Mouse (Mus musculus) MEL (cell line): ENCODE results near the gene Col4a3. TPM values are rescaled to one million over a fixed set of nuclear protein-coding genes. Genes with fewer than 3 reads are reported as not detected.

Experiments used
- DNase-seq: peaks from one replicate; pipeline ENCODE4 v3.0.0; 2011; ENCODE audit warnings: low read depth, low spot score
- H3K27ac ChIP-seq: 2 replicates; pipeline ENCODE4 v1.5.1; 2012; ENCODE audit warnings: low read depth, mild to moderate bottlenecking, control low read depth, low read length, moderate library complexity; ENCODE audit not compliant: control insufficient read depth
- H3K27me3 ChIP-seq, 2 experiments: fragments of 150-350 bp in 1 of 2; sonication (generic) in 1 of 2; 2 replicates each; pipeline ENCODE4 v1.6.1; 2012; ENCODE audit warnings: low read length in 2 of 2, mild to moderate bottlenecking in 2 of 2, improper control_type of control experiment in 1 of 2, moderate library complexity in 1 of 2; ENCODE audit not compliant: insufficient read depth in 2 of 2, control insufficient read depth in 1 of 2
- H3K36me3 ChIP-seq, 2 experiments: 2 replicates each; pipeline ENCODE4 v1.6.1; 2012 to 2014; ENCODE audit warnings: low read length in 2 of 2, improper control_type of control experiment in 1 of 2, inconsistent platforms in 1 of 2, mild to moderate bottlenecking in 1 of 2; ENCODE audit not compliant: insufficient read depth in 2 of 2, control insufficient read depth in 1 of 2
- H3K4me1 ChIP-seq, 2 experiments: fragments of 150-350 bp in 1 of 2; sonication (generic) in 1 of 2; 2 replicates each; pipeline ENCODE4 v1.6.1; 2012; ENCODE audit warnings: low read length in 2 of 2, improper control_type of control experiment in 1 of 2, mild to moderate bottlenecking in 1 of 2; ENCODE audit not compliant: insufficient read depth in 2 of 2, control insufficient read depth in 1 of 2
- H3K4me3 ChIP-seq, 2 experiments: fragments of 150-350 bp in 1 of 2; sonication (generic) in 1 of 2; 2 replicates each; pipeline ENCODE4 v1.5.1; 2012; ENCODE audit warnings: low read depth in 2 of 2, low read length in 2 of 2, mild to moderate bottlenecking in 2 of 2, moderate library complexity in 2 of 2, control low read depth in 1 of 2, improper control_type of control experiment in 1 of 2; ENCODE audit not compliant: control insufficient read depth in 1 of 2, insufficient read depth in 1 of 2
- H3K79me2 ChIP-seq: 2 replicates; pipeline ENCODE4 v1.6.1; 2012; ENCODE audit warnings: mild to moderate bottlenecking, low read length, moderate library complexity; ENCODE audit not compliant: control insufficient read depth, poor library complexity, insufficient read depth
- H3K9ac ChIP-seq: 2 replicates; pipeline ENCODE4 v1.6.1; 2012; ENCODE audit warnings: low read depth, mild to moderate bottlenecking, control low read depth, low read length, moderate library complexity; ENCODE audit not compliant: control insufficient read depth, poor library complexity, severe bottlenecking
- H3K9me3 ChIP-seq: fragments of 150-350 bp; sonication (generic); replicated peaks from 2 replicates; pipeline ENCODE4 v1.6.1; 2012; ENCODE audit warnings: mild to moderate bottlenecking, low read length, improper control_type of control experiment, moderate library complexity; ENCODE audit not compliant: insufficient read depth
- CHD2 ChIP-seq: IDR thresholded peaks from 2 replicates; pipeline ENCODE4 v1.6.1; 2011; ENCODE audit warnings: low read length, improper control_type of control experiment
- E2F4 ChIP-seq: IDR thresholded peaks from 2 replicates; pipeline ENCODE4 v1.6.1; 2011; ENCODE audit warnings: low read depth, low read length, improper control_type of control experiment, borderline replicate concordance
- EP300 ChIP-seq, 2 experiments: IDR thresholded peaks; 2 replicates each; pipeline ENCODE4 v1.6.1; 2011; ENCODE audit warnings: improper control_type of control experiment in 2 of 2, low read length in 2 of 2, low read depth in 1 of 2, mild to moderate bottlenecking in 1 of 2
- HCFC1 ChIP-seq: IDR thresholded peaks from 2 replicates; pipeline ENCODE4 v1.6.1; 2012; ENCODE audit warnings: low read depth, mild to moderate bottlenecking, inconsistent platforms, low read length, improper control_type of control experiment, moderate library complexity
- KAT2A ChIP-seq: conservative IDR thresholded peaks from 2 replicates; pipeline ENCODE4 v1.6.1; 2012; ENCODE audit warnings: low read depth, low read length, improper control_type of control experiment, inconsistent platforms
- MAZ ChIP-seq: IDR thresholded peaks from 2 replicates; pipeline ENCODE4 v1.6.1; 2012; ENCODE audit warnings: low read depth, mild to moderate bottlenecking, inconsistent platforms, low read length, improper control_type of control experiment
- MEF2A ChIP-seq: IDR thresholded peaks from 2 replicates; pipeline ENCODE4 v1.6.1; 2014; ENCODE audit warnings: low read depth, mild to moderate bottlenecking, inconsistent platforms, low read length, improper control_type of control experiment; ENCODE audit not compliant: poor library complexity, insufficient replicate concordance, severe bottlenecking; ENCODE audit errors: extremely low read depth
- MYC ChIP-seq: IDR thresholded peaks from 2 replicates; pipeline ENCODE4 v1.6.1; 2011; ENCODE audit warnings: low read depth, mild to moderate bottlenecking, low read length, improper control_type of control experiment, moderate library complexity
- NELFE ChIP-seq: IDR thresholded peaks from 2 replicates; pipeline ENCODE4 v1.6.1; 2011; ENCODE audit warnings: low read depth, low read length, improper control_type of control experiment
- POLR2A ChIP-seq, 2 experiments: IDR thresholded peaks; 2 replicates each; pipeline ENCODE4 v1.6.1; 2011 to 2012; ENCODE audit warnings: low read length in 2 of 2, mild to moderate bottlenecking in 2 of 2, control low read depth in 1 of 2, improper control_type of control experiment in 1 of 2, low read depth in 1 of 2, moderate library complexity in 1 of 2; ENCODE audit not compliant: control insufficient read depth in 1 of 2, insufficient read depth in 1 of 2, poor library complexity in 1 of 2
- POLR2AphosphoS2 ChIP-seq: IDR thresholded peaks from 2 replicates; pipeline ENCODE4 v1.6.1; 2011; ENCODE audit warnings: low read length, improper control_type of control experiment
- POLR2AphosphoS5 ChIP-seq: IDR thresholded peaks from 2 replicates; pipeline ENCODE4 v1.6.1; 2012; ENCODE audit warnings: low read depth, borderline replicate concordance, mild to moderate bottlenecking, inconsistent platforms, low read length, moderate library complexity, mixed read lengths
- RCOR1 ChIP-seq: IDR thresholded peaks from 2 replicates; pipeline ENCODE4 v1.6.1; 2012; ENCODE audit warnings: low read depth, mild to moderate bottlenecking, inconsistent platforms, low read length, improper control_type of control experiment
- SIN3A ChIP-seq: IDR thresholded peaks from 2 replicates; pipeline ENCODE4 v1.6.1; 2012; ENCODE audit warnings: low read length, improper control_type of control experiment, inconsistent platforms
- SMC3 ChIP-seq: IDR thresholded peaks from 2 replicates; pipeline ENCODE4 v1.6.1; 2011; ENCODE audit warnings: low read depth, low read length, improper control_type of control experiment
- TAL1 ChIP-seq: IDR thresholded peaks from 2 replicates; pipeline ENCODE4 v1.6.1; 2012; ENCODE audit warnings: mild to moderate bottlenecking, inconsistent platforms, low read length, moderate library complexity, mixed read lengths
- ZMIZ1 ChIP-seq: IDR thresholded peaks from 2 replicates; pipeline ENCODE4 v1.6.1; 2012; ENCODE audit warnings: low read depth, mild to moderate bottlenecking, inconsistent platforms, low read length, improper control_type of control experiment, moderate library complexity
- ZNF384 ChIP-seq: IDR thresholded peaks from 2 replicates; pipeline ENCODE4 v1.6.1; 2012; ENCODE audit warnings: low read depth, mild to moderate bottlenecking, inconsistent platforms, low read length, improper control_type of control experiment
- polyA plus RNA-seq, 2 experiments: library from polyadenylated mRNA; stranded (reverse) in 1 of 2; unstranded in 1 of 2; fragments of >175 nt in 1 of 2; fragments of >200 nt in 1 of 2; gene quantifications; 2 replicates each; pipeline versions ENCODE4 v1.2.1 to v1.2.4; 2012; ENCODE audit warnings: low replicate concordance in 2 of 2, low read depth in 1 of 2; ENCODE audit not compliant: insufficient read length in 2 of 2, insufficient read depth in 1 of 2, missing spikeins in 1 of 2
- total RNA-seq: library from RNA; depleted of rRNA; stranded (reverse); fragments of 300-350 nt; gene quantifications from 2 replicates; pipeline ENCODE4 v1.2.3, GENCODE M21; 2012

The Col4a3 gene
- total and polyA plus RNA-seq, 3 experiments = 0.19 to 0.47 TPM; not detected in 1

GRCm38 (mm10) chr1:82743962-82744361, 157.2 kb downstream of the Col4a3 start:
- no peak for DNase-seq
- TF ChIP-seq POLR2A (IDR thresholded peaks at IDR 0.05; ENCODE audit: control insufficient read depth in 1 of 2, insufficient read depth in 1 of 2, low read depth in 1 of 2, low read length in 2 of 2, poor library complexity in 1 of 2) = no peak
- no peak for TF ChIP-seq EP300 (IDR thresholded peaks at IDR 0.05; ENCODE audit: low read depth in 1 of 2, low read length in 2 of 2)
- TF ChIP-seq ZMIZ1 = no peak
- no peak for TF ChIP-seq HCFC1
- no peak for TF ChIP-seq MEF2A
- no peak for TF ChIP-seq MAZ
- TF ChIP-seq KAT2A = no peak
- TF ChIP-seq NELFE = no peak
- TF ChIP-seq RCOR1 = no peak
- H3K4me1 ChIP-seq = peaks cover 0 to 9% of the 10 kb centered on the region in 2 experiments; a peak in 3 of 4 replicates
- H3K9me3 ChIP-seq = no peaks in the 10 kb centered on the region
- no peak overlapping the region for H3K4me3 ChIP-seq
- H3K27ac ChIP-seq = no peak overlapping the region
- peaks cover 3 to 17% of the 10 kb centered on the region in 2 experiments for H3K36me3 ChIP-seq
- H3K27me3 ChIP-seq = no peaks in the 10 kb centered on the region
- no peaks in the 10 kb centered on the region for H3K79me2 ChIP-seq
- no peak overlapping the region for H3K9ac ChIP-seq

DNA sequence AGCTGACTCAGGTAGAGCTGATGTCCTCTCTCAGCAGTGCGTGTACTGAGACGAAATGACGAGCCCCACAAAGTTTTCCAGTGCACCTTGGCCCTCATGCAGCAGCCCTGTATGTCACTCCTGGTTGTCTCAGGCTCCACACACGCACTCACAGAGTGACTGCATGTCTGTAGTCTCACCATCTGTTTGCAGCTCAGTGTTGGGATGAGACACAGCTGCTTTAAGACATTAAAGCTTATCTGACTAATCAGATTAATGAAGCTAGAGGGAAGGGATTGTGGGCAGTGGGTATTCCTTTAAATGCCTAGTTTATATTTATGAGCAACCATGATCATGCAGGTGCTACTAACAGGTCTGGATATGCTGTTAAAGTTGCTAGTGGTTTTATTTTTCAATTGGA, 159.7 kb downstream of the Col4a3 start:
- Histone ChIP-seq H3K27me3 (no peaks in the 10 kb centered on the region), H3K79me2 (no peaks in the 10 kb centered on the region), H3K9me3 (no peaks in the 10 kb centered on the region), H3K4me1 (peaks cover 0 to 9% of the 10 kb centered on the region in 2 experiments; a peak in 3 of 4 replicates), H3K36me3 (peaks cover 3 to 9% of the 10 kb centered on the region in 2 experiments), H3K4me3 (no peak overlapping the region), H3K9ac (no peak overlapping the region), H3K27ac (no peak overlapping the region)
- TF ChIP-seq ZMIZ1 (no peak), CHD2 (no peak), MYC (no peak), TAL1 (no peak), POLR2AphosphoS2 (no peak), MAZ (no peak), E2F4 (no peak)
- no peak for DNase-seq

- H3K9ac ChIP-seq = no peak overlapping the region
- H3K9me3 ChIP-seq = no peaks in the 10 kb centered on the region
- TF ChIP-seq EP300 (IDR thresholded peaks at IDR 0.05; ENCODE audit: low read depth in 1 of 2, low read length in 2 of 2) (peak in 1 of 2 experiments; percentile 21; a peak in 1 of 4 replicates), ZNF384 (peak; percentile 76), SIN3A (no peak), POLR2AphosphoS5 (no peak), SMC3 (no peak)
- no peak overlapping the region for H3K4me3 ChIP-seq
- H3K27ac ChIP-seq = no peak overlapping the region
- no peaks in the 10 kb centered on the region for H3K79me2 ChIP-seq
- H3K36me3 ChIP-seq = peaks cover under 1 to 3% of the 10 kb centered on the region in 2 experiments; a peak in 3 of 4 replicates
- peak; percentile 34 for DNase-seq
- H3K27me3 ChIP-seq = no peaks in the 10 kb centered on the region
- H3K4me1 ChIP-seq = peaks cover 0 to 9% of the 10 kb centered on the region in 2 experiments; a peak in 3 of 4 replicates
These were observed 161.2 kb downstream of the Col4a3 start for GRCm38 (mm10) chr1:82747714-82748452.
